Mouse (Mus musculus) MEL (cell line): ENCODE results near the gene Tango6. TPM values are rescaled to one million over a fixed set of nuclear protein-coding genes. Genes with fewer than 3 reads are reported as not detected.

Experiments used
- DNase-seq: peaks from one replicate; pipeline ENCODE4 v3.0.0; 2011; ENCODE audit warnings: low read depth, low spot score
- H3K27ac ChIP-seq: 2 replicates; pipeline ENCODE4 v1.5.1; 2012; ENCODE audit warnings: low read depth, mild to moderate bottlenecking, control low read depth, low read length, moderate library complexity; ENCODE audit not compliant: control insufficient read depth
- H3K27me3 ChIP-seq, 2 experiments: fragments of 150-350 bp in 1 of 2; sonication (generic) in 1 of 2; 2 replicates each; pipeline ENCODE4 v1.6.1; 2012; ENCODE audit warnings: low read length in 2 of 2, mild to moderate bottlenecking in 2 of 2, improper control_type of control experiment in 1 of 2, moderate library complexity in 1 of 2; ENCODE audit not compliant: insufficient read depth in 2 of 2, control insufficient read depth in 1 of 2
- H3K36me3 ChIP-seq, 2 experiments: 2 replicates each; pipeline ENCODE4 v1.6.1; 2012 to 2014; ENCODE audit warnings: low read length in 2 of 2, improper control_type of control experiment in 1 of 2, inconsistent platforms in 1 of 2, mild to moderate bottlenecking in 1 of 2; ENCODE audit not compliant: insufficient read depth in 2 of 2, control insufficient read depth in 1 of 2
- H3K4me1 ChIP-seq, 2 experiments: fragments of 150-350 bp in 1 of 2; sonication (generic) in 1 of 2; 2 replicates each; pipeline ENCODE4 v1.6.1; 2012; ENCODE audit warnings: low read length in 2 of 2, improper control_type of control experiment in 1 of 2, mild to moderate bottlenecking in 1 of 2; ENCODE audit not compliant: insufficient read depth in 2 of 2, control insufficient read depth in 1 of 2
- H3K4me3 ChIP-seq, 2 experiments: fragments of 150-350 bp in 1 of 2; sonication (generic) in 1 of 2; 2 replicates each; pipeline ENCODE4 v1.5.1; 2012; ENCODE audit warnings: low read depth in 2 of 2, low read length in 2 of 2, mild to moderate bottlenecking in 2 of 2, moderate library complexity in 2 of 2, control low read depth in 1 of 2, improper control_type of control experiment in 1 of 2; ENCODE audit not compliant: control insufficient read depth in 1 of 2, insufficient read depth in 1 of 2
- H3K79me2 ChIP-seq: 2 replicates; pipeline ENCODE4 v1.6.1; 2012; ENCODE audit warnings: mild to moderate bottlenecking, low read length, moderate library complexity; ENCODE audit not compliant: control insufficient read depth, poor library complexity, insufficient read depth
- H3K9ac ChIP-seq: 2 replicates; pipeline ENCODE4 v1.6.1; 2012; ENCODE audit warnings: low read depth, mild to moderate bottlenecking, control low read depth, low read length, moderate library complexity; ENCODE audit not compliant: control insufficient read depth, poor library complexity, severe bottlenecking
- H3K9me3 ChIP-seq: fragments of 150-350 bp; sonication (generic); replicated peaks from 2 replicates; pipeline ENCODE4 v1.6.1; 2012; ENCODE audit warnings: mild to moderate bottlenecking, low read length, improper control_type of control experiment, moderate library complexity; ENCODE audit not compliant: insufficient read depth
- BHLHE40 ChIP-seq: IDR thresholded peaks from 2 replicates; pipeline ENCODE4 v1.6.1; 2012; ENCODE audit warnings: low read depth, mild to moderate bottlenecking, inconsistent platforms, low read length, improper control_type of control experiment, borderline replicate concordance
- CHD1 ChIP-seq: IDR thresholded peaks from 2 replicates; pipeline ENCODE4 v1.6.1; 2012; ENCODE audit warnings: low read depth, mild to moderate bottlenecking, inconsistent platforms, low read length, improper control_type of control experiment
- CHD2 ChIP-seq: IDR thresholded peaks from 2 replicates; pipeline ENCODE4 v1.6.1; 2011; ENCODE audit warnings: low read length, improper control_type of control experiment
- CTCF ChIP-seq, 3 experiments: IDR thresholded peaks in 2 of 3; conservative IDR thresholded peaks in 1 of 3; 2 replicates each; pipeline ENCODE4 v1.5.1; 2011 to 2012; ENCODE audit warnings: low read length in 3 of 3, low read depth in 2 of 3, mild to moderate bottlenecking in 2 of 3, improper control_type of control experiment in 1 of 3, inconsistent platforms in 1 of 3, mixed read lengths in 1 of 3, moderate library complexity in 1 of 3; ENCODE audit not compliant: control insufficient read depth in 1 of 3, insufficient read depth in 1 of 3, poor library complexity in 1 of 3, severe bottlenecking in 1 of 3
- E2F4 ChIP-seq: IDR thresholded peaks from 2 replicates; pipeline ENCODE4 v1.6.1; 2011; ENCODE audit warnings: low read depth, low read length, improper control_type of control experiment, borderline replicate concordance
- ELF1 ChIP-seq: IDR thresholded peaks from 2 replicates; pipeline ENCODE4 v1.6.1; 2014; ENCODE audit warnings: low read depth, mild to moderate bottlenecking, inconsistent platforms, low read length, improper control_type of control experiment, moderate library complexity
- JUND ChIP-seq: IDR thresholded peaks from 2 replicates; pipeline ENCODE4 v1.6.1; 2011; ENCODE audit warnings: low read depth, mild to moderate bottlenecking, improper control_type of control experiment, low read length
- KAT2A ChIP-seq: conservative IDR thresholded peaks from 2 replicates; pipeline ENCODE4 v1.6.1; 2012; ENCODE audit warnings: low read depth, low read length, improper control_type of control experiment, inconsistent platforms
- MAFK ChIP-seq: IDR thresholded peaks from 2 replicates; pipeline ENCODE4 v1.6.1; 2011; ENCODE audit warnings: low read depth, mild to moderate bottlenecking, low read length, improper control_type of control experiment, borderline replicate concordance
- POLR2A ChIP-seq, 2 experiments: IDR thresholded peaks; 2 replicates each; pipeline ENCODE4 v1.6.1; 2011 to 2012; ENCODE audit warnings: low read length in 2 of 2, mild to moderate bottlenecking in 2 of 2, control low read depth in 1 of 2, improper control_type of control experiment in 1 of 2, low read depth in 1 of 2, moderate library complexity in 1 of 2; ENCODE audit not compliant: control insufficient read depth in 1 of 2, insufficient read depth in 1 of 2, poor library complexity in 1 of 2
- POLR2AphosphoS2 ChIP-seq: IDR thresholded peaks from 2 replicates; pipeline ENCODE4 v1.6.1; 2011; ENCODE audit warnings: low read length, improper control_type of control experiment
- RAD21 ChIP-seq: IDR thresholded peaks from 2 replicates; pipeline ENCODE4 v1.6.1; 2011; ENCODE audit warnings: mild to moderate bottlenecking, low read depth, low read length, improper control_type of control experiment
- SIN3A ChIP-seq: IDR thresholded peaks from 2 replicates; pipeline ENCODE4 v1.6.1; 2012; ENCODE audit warnings: low read length, improper control_type of control experiment, inconsistent platforms
- SMC3 ChIP-seq: IDR thresholded peaks from 2 replicates; pipeline ENCODE4 v1.6.1; 2011; ENCODE audit warnings: low read depth, low read length, improper control_type of control experiment
- TAL1 ChIP-seq: IDR thresholded peaks from 2 replicates; pipeline ENCODE4 v1.6.1; 2012; ENCODE audit warnings: mild to moderate bottlenecking, inconsistent platforms, low read length, moderate library complexity, mixed read lengths
- TBP ChIP-seq: IDR thresholded peaks from 2 replicates; pipeline ENCODE4 v1.8.0; 2011; ENCODE audit warnings: low read depth, low read length, improper control_type of control experiment
- USF2 ChIP-seq, 2 experiments: IDR thresholded peaks; 2 replicates each; pipeline ENCODE4 v1.6.1; 2011 to 2012; ENCODE audit warnings: improper control_type of control experiment in 2 of 2, low read length in 2 of 2, borderline replicate concordance in 1 of 2, inconsistent platforms in 1 of 2, low read depth in 1 of 2, mild to moderate bottlenecking in 1 of 2; ENCODE audit not compliant: insufficient read depth in 1 of 2
- ZC3H11A ChIP-seq: IDR thresholded peaks from 2 replicates; pipeline ENCODE4 v1.6.1; 2012; ENCODE audit warnings: low read depth, mild to moderate bottlenecking, inconsistent platforms, low read length, improper control_type of control experiment
- ZKSCAN1 ChIP-seq: IDR thresholded peaks from 2 replicates; pipeline ENCODE4 v1.6.1; 2012; ENCODE audit warnings: low read depth, mild to moderate bottlenecking, inconsistent platforms, low read length, improper control_type of control experiment, moderate library complexity
- polyA plus RNA-seq, 2 experiments: library from polyadenylated mRNA; stranded (reverse) in 1 of 2; unstranded in 1 of 2; fragments of >175 nt in 1 of 2; fragments of >200 nt in 1 of 2; gene quantifications; 2 replicates each; pipeline versions ENCODE4 v1.2.1 to v1.2.4; 2012; ENCODE audit warnings: low replicate concordance in 2 of 2, low read depth in 1 of 2; ENCODE audit not compliant: insufficient read length in 2 of 2, insufficient read depth in 1 of 2, missing spikeins in 1 of 2
- total RNA-seq: library from RNA; depleted of rRNA; stranded (reverse); fragments of 300-350 nt; gene quantifications from 2 replicates; pipeline ENCODE4 v1.2.3, GENCODE M21; 2012

Gene Tango6
- total and polyA plus RNA-seq, 3 experiments: 3.0 to 6.1 TPM; not detected in 1

- no peaks in the 10 kb centered on the region for H3K79me2 ChIP-seq
- H3K27me3 ChIP-seq: peaks cover 0 to 2% of the 10 kb centered on the region in 2 experiments; a peak in 2 of 4 replicates
- H3K36me3 ChIP-seq: no peaks in the 10 kb centered on the region; a peak in 1 of 4 replicates
- H3K9ac ChIP-seq: no peak overlapping the region
- H3K4me3 ChIP-seq: no peak overlapping the region
- H3K27ac ChIP-seq: no peak overlapping the region
- TF ChIP-seq BHLHE40 (no peak), POLR2AphosphoS2 (no peak), JUND (no peak), USF2 (IDR thresholded peaks at IDR 0.05; ENCODE audit: borderline replicate concordance in 1 of 2, insufficient read depth in 1 of 2, low read depth in 1 of 2, low read length in 2 of 2) (no peak), RAD21 (no peak), ZC3H11A (no peak), ZKSCAN1 (no peak), MAFK (no peak), SIN3A (no peak), TAL1 (no peak), CHD2 (no peak), TBP (no peak), KAT2A (no peak), POLR2A (IDR thresholded peaks at IDR 0.05; ENCODE audit: control insufficient read depth in 1 of 2, insufficient read depth in 1 of 2, low read depth in 1 of 2, low read length in 2 of 2, poor library complexity in 1 of 2) (no peak), ELF1 (no peak)
- no peaks in the 10 kb centered on the region for H3K4me1 ChIP-seq
- DNase-seq: no peak
- no peaks in the 10 kb centered on the region for H3K9me3 ChIP-seq
These were observed 34.4 kb upstream of the Tango6 start for GRCm38 (mm10) chr8:106648421-106648820.

GRCm38 (mm10) chr8:106651994-106652393, 30.9 kb upstream of the Tango6 start:
- no peak for DNase-seq
- Histone ChIP-seq H3K9me3 (no peaks in the 10 kb centered on the region), H3K36me3 (no peaks in the 10 kb centered on the region), H3K4me3 (no peak overlapping the region), H3K27me3 (peaks cover 2% of the 10 kb centered on the region in 2 experiments; a peak in 2 of 4 replicates), H3K27ac (no peak overlapping the region), H3K4me1 (no peaks in the 10 kb centered on the region), H3K79me2 (no peaks in the 10 kb centered on the region), H3K9ac (no peak overlapping the region)
- 0 out of 6 replicates have a peak, but pooled peaks of 1 of the 3 experiments have one; percentile 11 for TF ChIP-seq CTCF (IDR thresholded peaks at IDR 0.05 in 2 of 3, conservative IDR thresholded peaks at IDR 0.05 in 1 of 3; ENCODE audit: control insufficient read depth in 1 of 3, insufficient read depth in 1 of 3, low read depth in 2 of 3, low read length in 3 of 3, poor library complexity in 1 of 3, severe bottlenecking in 1 of 3)
- TF ChIP-seq USF2 (IDR thresholded peaks at IDR 0.05; ENCODE audit: borderline replicate concordance in 1 of 2, insufficient read depth in 1 of 2, low read depth in 1 of 2, low read length in 2 of 2): no peak

GRCm38 (mm10) chr8:106656046-106656445, 26.8 kb upstream of the Tango6 start:
- no peak overlapping the region for H3K27ac ChIP-seq
- peaks cover 2% of the 10 kb centered on the region in 2 experiments; a peak in 2 of 4 replicates for H3K27me3 ChIP-seq
- H3K4me1 ChIP-seq: no peaks in the 10 kb centered on the region
- H3K4me3 ChIP-seq: no peak overlapping the region
- no peak for DNase-seq
- H3K36me3 ChIP-seq: no peaks in the 10 kb centered on the region
- TF ChIP-seq SMC3: no peak
- TF ChIP-seq POLR2AphosphoS2: no peak
- no peak for TF ChIP-seq POLR2A (IDR thresholded peaks at IDR 0.05; ENCODE audit: control insufficient read depth in 1 of 2, insufficient read depth in 1 of 2, low read depth in 1 of 2, low read length in 2 of 2, poor library complexity in 1 of 2)
- no peak for TF ChIP-seq CHD1
- TF ChIP-seq E2F4: no peak
- no peak overlapping the region for H3K9ac ChIP-seq
- no peaks in the 10 kb centered on the region for H3K79me2 ChIP-seq
- no peaks in the 10 kb centered on the region for H3K9me3 ChIP-seq
